Mouse (Mus musculus) embryonic fibroblast, embryonic 13.5 days (primary cell): ENCODE results near the gene Fam84a.

Experiments used
- CTCF ChIP-seq: IDR thresholded peaks from 2 replicates; pipeline ENCODE4 v1.5.1; 2011; ENCODE audit warnings: mild to moderate bottlenecking, control low read depth, low read length, moderate library complexity, borderline replicate concordance; ENCODE audit not compliant: insufficient read depth
- POLR2A ChIP-seq: IDR thresholded peaks from 2 replicates; pipeline ENCODE4 v1.6.1; 2011; ENCODE audit warnings: low read depth, mild to moderate bottlenecking, control low read depth, low read length, moderate library complexity

GRCm38 (mm10) chr12:14149022-14149842 is 2.6 kb downstream of the Fam84a start:
- TF ChIP-seq POLR2A (no peak), CTCF (no peak)
